8 mouse cellular contexts compared by ENCODE assay signal in genomic region chr3:121964173-121964572, GRCm38 (mm10). TPM values are rescaled to one million over a fixed set of nuclear protein-coding genes. Genes with fewer than 3 reads are reported as not detected.
DNase-seq lines count a peak whose midpoint lies in the region; ATAC-seq and TF ChIP-seq lines count a peak whose summit lies in the region.

No protein-coding gene starts in this region.

- ATAC-seq in G1E (ENCODE audit: extremely low read depth, insufficient number of reproducible peaks, low FRiP score, poor library complexity, severe bottlenecking): no peak
- no peak for ATAC-seq in heart, postnatal 0 days (ENCODE audit: insufficient read depth, low read depth)
- ATAC-seq in megakaryocyte progenitor cell, adult 5-6 weeks (replicated peaks; ENCODE audit: poor library complexity): peak; percentile 71
- ATAC-seq in frontal cortex, adult (ENCODE audit: low TSS enrichment): no peak

- no peaks in the 10 kb centered on the region for H3K36me3 ChIP-seq in G1E (replicated peaks)
- H3K36me3 ChIP-seq in heart, postnatal 0 days (replicated peaks; ENCODE audit: control insufficient read depth, insufficient read depth, low read length): 0 out of 2 replicates have a peak, but pooled peaks cover 4% of the 10 kb centered on the region

- DNase-seq in heart, adult 8-10 months (ENCODE audit: low spot score): peak; percentile 70
- DNase-seq in heart, postnatal 25 days (ENCODE audit: low spot score): no peak
- DNase-seq in A20 (ENCODE audit: low read depth, low spot score): peak; percentile 55
- peak; percentile 4 for DNase-seq in G1E (ENCODE audit: low spot score)
- DNase-seq in heart, postnatal 0 days (ENCODE audit: low spot score): peak; percentile 63
- DNase-seq in ovary, postnatal 36 days (ENCODE audit: low spot score): no peak

- no peak for TF ChIP-seq EP300 in heart, postnatal 0 days (IDR thresholded peaks at IDR 0.05; ENCODE audit: low read depth)

- no peaks in the 10 kb centered on the region for H3K9me3 ChIP-seq in G1E (replicated peaks)
- H3K9me3 ChIP-seq in heart, postnatal 0 days (replicated peaks; ENCODE audit: control insufficient read depth, low read length): no peaks in the 10 kb centered on the region

- H3K4me1 ChIP-seq in G1E (ENCODE audit: insufficient read depth, low read depth, low read length): peaks cover 16% of the 10 kb centered on the region
- H3K4me1 ChIP-seq in heart, postnatal 0 days (ENCODE audit: control insufficient read depth, insufficient read depth): peaks cover 8% of the 10 kb centered on the region

- H3K9ac ChIP-seq in heart, postnatal 0 days (replicated peaks; ENCODE audit: low read depth, low read length): no peak overlapping the region

- intact Hi-C loops in heart, postnatal 25 days (cut with DNase I): loop anchor here (10.0 kb wide), 1 partner anchor 331 kb away; the partner anchor contains the start of gene Bcar3

- 0 out of 2 replicates have a peak, but pooled peaks have one; percentile 9 for TF ChIP-seq CTCF in G1E (IDR thresholded peaks at IDR 0.05; ENCODE audit: low read depth, low read length)
- TF ChIP-seq CTCF in heart, postnatal 0 days (IDR thresholded peaks at IDR 0.05; ENCODE audit: low read depth): peak; percentile 85

- H3K4me3 ChIP-seq in G1E (ENCODE audit: low read depth, low read length): no peak overlapping the region
- H3K4me3 ChIP-seq in heart, postnatal 0 days (ENCODE audit: low read depth, low read length): no peak overlapping the region

- no peak overlapping the region for H3K27ac ChIP-seq in heart, postnatal 0 days (ENCODE audit: low read depth)

- H3K27me3 ChIP-seq in G1E (ENCODE audit: insufficient read depth, low read length): 0 out of 2 replicates have a peak, but pooled peaks cover 2% of the 10 kb centered on the region
- no peaks in the 10 kb centered on the region for H3K27me3 ChIP-seq in heart, postnatal 0 days (ENCODE audit: control insufficient read depth, insufficient read depth, low read length)

- H3K4me2 ChIP-seq in heart, postnatal 0 days (ENCODE audit: low read depth, low read length): no peak overlapping the region

RNA-seq across cellular contexts. Expression of gene Arhgap29, which starts 11.8 kb away (rescaled TPM):
- 10 to 100 TPM; 33.4 to 38.6 (median 37.2) TPM for total RNA-seq in heart, adult 8-10 months (2022)
- 10 to 100 TPM; 50.0 to 53.1 TPM for total RNA-seq in heart, postnatal 25 days (2021)
- 25.1 and 28.5 TPM in 2 replicates for total RNA-seq in G1E (2014; fragmentation: Nextera tagmentation)
- total RNA-seq in G1E (2017): 5.1 and 5.6 TPM in 2 replicates
- 0.67 and 1.2 TPM in 2 replicates for polyA plus RNA-seq in G1E (2012)
- 79.4 and 80.9 TPM in 2 replicates for total RNA-seq in heart, postnatal 0 days (2014; rRNA removed; ENCODE audit: low replicate concordance)
- polyA plus RNA-seq in heart, postnatal 0 days (2015; fragmentation: Nextera tagmentation; extraction: Ambion mirVana): 28.5 and 29.5 TPM in 2 replicates
- total RNA-seq in megakaryocyte progenitor cell, adult 5-6 weeks (2015): 1.1 and 1.4 TPM in 2 replicates
- total RNA-seq in megakaryocyte progenitor cell, adult 5-6 weeks (2017): 0.29 and 1.5 TPM in 2 replicates

Comparison
In these comparisons a context has a peak if more than half of its experiments do, and no peak if none do; other contexts are left out.
1. DNase-seq: peak in heart, adult 8-10 months (single experiment), A20 (single experiment), G1E (single experiment) and heart, postnatal 0 days (single experiment); none in heart, postnatal 25 days (single experiment) and ovary, postnatal 36 days (single experiment).